Mouse (Mus musculus) embryonic facial prominence, embryonic 12.5 days (tissue): ENCODE measurements at regions not wholly inside any gene's neighbourhood (a gene's known extent, or its start where the extent isn't known, plus 50 kb on each side); places are given as distances from the start of the nearest gene placed in this dataset.

Experiments used
- ATAC-seq: fragments of 200-750 bp; cut with Nextera tagmentation; 2 replicates; pipeline ENCODE4 v1.8.0; 2017; ENCODE audit not compliant: insufficient number of reproducible peaks, insufficient read depth, low FRiP score, low TSS enrichment
- H3K27ac ChIP-seq: fragments of 300-500 bp; sonication (generic); 2 replicates; pipeline ENCODE4 v1.5.1; 2016; ENCODE audit warnings: mild to moderate bottlenecking
- H3K27me3 ChIP-seq: fragments of 300-500 bp; sonication (generic); 2 replicates; pipeline ENCODE4 v1.6.1; 2016; ENCODE audit warnings: mild to moderate bottlenecking, moderate library complexity
- H3K36me3 ChIP-seq: fragments of 300-500 bp; sonication (generic); 2 replicates; pipeline ENCODE4 v1.6.1; 2016; ENCODE audit warnings: mild to moderate bottlenecking
- H3K4me1 ChIP-seq: fragments of 300-500 bp; sonication (generic); 2 replicates; pipeline ENCODE4 v1.6.1; 2016
- H3K4me2 ChIP-seq: fragments of 300-500 bp; sonication (generic); replicated peaks from 2 replicates; pipeline ENCODE4 v1.6.1; 2016; ENCODE audit warnings: mild to moderate bottlenecking, moderate library complexity
- H3K4me3 ChIP-seq: fragments of 300-500 bp; sonication (generic); 2 replicates; pipeline ENCODE4 v1.5.1; 2016; ENCODE audit warnings: mild to moderate bottlenecking
- H3K9ac ChIP-seq: fragments of 300-500 bp; sonication (generic); 2 replicates; pipeline ENCODE4 v1.6.1; 2016; ENCODE audit warnings: mild to moderate bottlenecking, moderate library complexity
- H3K9me3 ChIP-seq: fragments of 300-500 bp; sonication (generic); 2 replicates; pipeline ENCODE4 v1.6.1; 2016; ENCODE audit warnings: mild to moderate bottlenecking, moderate library complexity
- WGBS: fragments of 180-500 bp; shearing (Covaris S2); methylation state at CpG from one replicate; pipeline ENCODE4 v1.1.7; 2016; 5-methylcytosine and 5-hydroxymethylcytosine counted together

- ATAC-seq = no peak
- H3K9me3 ChIP-seq = no peaks in the 10 kb centered on the region
- no peaks in the 10 kb centered on the region for H3K36me3 ChIP-seq
- WGBS = 5% methylated on average over 17 of the region's 17 CpGs
- H3K4me3 ChIP-seq = no peak overlapping the region
- peaks cover 5% of the 10 kb centered on the region for H3K4me1 ChIP-seq
- no peak overlapping the region for H3K4me2 ChIP-seq
- peaks cover 9% of the 10 kb centered on the region; the same call in 1 of the 2 replicates for H3K27me3 ChIP-seq
- H3K27ac ChIP-seq = no peak overlapping the region
- no peak overlapping the region for H3K9ac ChIP-seq
Observed at GRCm38 (mm10) chr2:178727930-178728793, 297.8 kb downstream of the Cdh26 start.

GRCm38 (mm10) chr2:178728794-178729120 lies 298.4 kb downstream of the Cdh26 start:
- no peak overlapping the region for H3K4me2 ChIP-seq
- peaks cover 5% of the 10 kb centered on the region for H3K4me1 ChIP-seq
- no peak overlapping the region for H3K4me3 ChIP-seq
- H3K9ac ChIP-seq = no peak overlapping the region
- H3K36me3 ChIP-seq = no peaks in the 10 kb centered on the region
- ATAC-seq = no peak
- peaks cover 9% of the 10 kb centered on the region; the same call in 1 of the 2 replicates for H3K27me3 ChIP-seq
- no peak overlapping the region for H3K27ac ChIP-seq
- no peaks in the 10 kb centered on the region for H3K9me3 ChIP-seq
- 10% methylated on average over 7 of the region's 7 CpGs for WGBS

- H3K27me3 ChIP-seq = no peaks in the 10 kb centered on the region
- no peaks in the 10 kb centered on the region for H3K9me3 ChIP-seq
- H3K9ac ChIP-seq = no peak overlapping the region
- ATAC-seq = no peak
- no peak overlapping the region for H3K4me2 ChIP-seq
- no peak overlapping the region for H3K27ac ChIP-seq
- WGBS = 4% methylated on average over 2 of the region's 2 CpGs
- H3K36me3 ChIP-seq = no peaks in the 10 kb centered on the region
- H3K4me3 ChIP-seq = no peak overlapping the region
- no peaks in the 10 kb centered on the region for H3K4me1 ChIP-seq
Observed at GRCm38 (mm10) chr2:178735099-178735498, 304.8 kb downstream of the Cdh26 start.

- no peaks in the 10 kb centered on the region for H3K36me3 ChIP-seq
- no peak overlapping the region for H3K4me2 ChIP-seq
- no peak overlapping the region for H3K27ac ChIP-seq
- no peaks in the 10 kb centered on the region for H3K27me3 ChIP-seq
- no peaks in the 10 kb centered on the region for H3K9me3 ChIP-seq
- no peak overlapping the region for H3K4me3 ChIP-seq
- 67% methylated on average over 4 of the region's 4 CpGs for WGBS
- no peak for ATAC-seq
- no peaks in the 10 kb centered on the region for H3K4me1 ChIP-seq
- H3K9ac ChIP-seq = no peak overlapping the region
Observed at GRCm38 (mm10) chr2:178744617-178745016, 314.3 kb downstream of the Cdh26 start.

GRCm38 (mm10) chr2:178745296-178746015 lies 315.1 kb downstream of the Cdh26 start:
- no peaks in the 10 kb centered on the region for H3K27me3 ChIP-seq
- WGBS = 72% methylated on average over 14 of the region's 14 CpGs
- no peak overlapping the region for H3K27ac ChIP-seq
- no peak overlapping the region for H3K9ac ChIP-seq
- no peak overlapping the region for H3K4me2 ChIP-seq
- H3K4me1 ChIP-seq = no peaks in the 10 kb centered on the region
- no peaks in the 10 kb centered on the region for H3K36me3 ChIP-seq
- no peaks in the 10 kb centered on the region for H3K9me3 ChIP-seq
- H3K4me3 ChIP-seq = no peak overlapping the region
- ATAC-seq = no peak

- WGBS = 76% methylated on average over 1 of the region's 1 CpGs
- Histone ChIP-seq H3K4me2 (no peak overlapping the region), H3K4me1 (peaks cover 15% of the 10 kb centered on the region), H3K9ac (no peak overlapping the region), H3K27ac (no peak overlapping the region), H3K4me3 (no peak overlapping the region), H3K9me3 (no peaks in the 10 kb centered on the region), H3K36me3 (no peaks in the 10 kb centered on the region), H3K27me3 (no peaks in the 10 kb centered on the region)
- ATAC-seq = no peak
Observed at GRCm38 (mm10) chr2:178751247-178751646, 320.9 kb downstream of the Cdh26 start.

GRCm38 (mm10) chr2:178758366-178758765 lies 328.0 kb downstream of the Cdh26 start:
- WGBS = 2% methylated on average over 2 of the region's 2 CpGs
- Histone ChIP-seq H3K4me3 (no peak overlapping the region), H3K9ac (no peak overlapping the region), H3K4me2 (no peak overlapping the region), H3K27me3 (no peaks in the 10 kb centered on the region), H3K9me3 (no peaks in the 10 kb centered on the region), H3K36me3 (no peaks in the 10 kb centered on the region), H3K27ac (no peak overlapping the region), H3K4me1 (peaks cover 15% of the 10 kb centered on the region)
- no peak for ATAC-seq

- H3K9me3 ChIP-seq = no peaks in the 10 kb centered on the region
- no peak overlapping the region for H3K4me2 ChIP-seq
- 69% methylated on average over 4 of the region's 4 CpGs for WGBS
- H3K9ac ChIP-seq = no peak overlapping the region
- no peaks in the 10 kb centered on the region for H3K27me3 ChIP-seq
- no peak for ATAC-seq
- no peaks in the 10 kb centered on the region for H3K36me3 ChIP-seq
- no peak overlapping the region for H3K27ac ChIP-seq
- H3K4me3 ChIP-seq = no peak overlapping the region
- H3K4me1 ChIP-seq = no peaks in the 10 kb centered on the region
Observed at GRCm38 (mm10) chr2:178768526-178768925, 338.2 kb downstream of the Cdh26 start.

- no peaks in the 10 kb centered on the region for H3K27me3 ChIP-seq
- no peak overlapping the region for H3K4me2 ChIP-seq
- H3K27ac ChIP-seq = no peak overlapping the region
- H3K4me3 ChIP-seq = no peak overlapping the region
- no peaks in the 10 kb centered on the region for H3K4me1 ChIP-seq
- H3K9me3 ChIP-seq = no peaks in the 10 kb centered on the region
- 80% methylated on average over 4 of the region's 4 CpGs for WGBS
- no peak overlapping the region for H3K9ac ChIP-seq
- no peaks in the 10 kb centered on the region for H3K36me3 ChIP-seq
- ATAC-seq = no peak
Observed at GRCm38 (mm10) chr2:178769001-178769400, 338.7 kb downstream of the Cdh26 start.

GRCm38 (mm10) chr2:178771435-178771834 lies 341.1 kb downstream of the Cdh26 start:
- Histone ChIP-seq H3K4me2 (no peak overlapping the region), H3K9me3 (no peaks in the 10 kb centered on the region), H3K4me1 (no peaks in the 10 kb centered on the region), H3K27me3 (no peaks in the 10 kb centered on the region), H3K27ac (no peak overlapping the region), H3K36me3 (no peaks in the 10 kb centered on the region), H3K9ac (no peak overlapping the region), H3K4me3 (no peak overlapping the region)
- 24% methylated on average over 1 of the region's 1 CpGs for WGBS
- no peak for ATAC-seq

- no peaks in the 10 kb centered on the region for H3K36me3 ChIP-seq
- no peaks in the 10 kb centered on the region for H3K4me1 ChIP-seq
- H3K9me3 ChIP-seq = no peaks in the 10 kb centered on the region
- WGBS = 91% methylated on average over 3 of the region's 3 CpGs
- H3K4me3 ChIP-seq = no peak overlapping the region
- no peak overlapping the region for H3K27ac ChIP-seq
- ATAC-seq = no peak
- H3K27me3 ChIP-seq = no peaks in the 10 kb centered on the region
- no peak overlapping the region for H3K4me2 ChIP-seq
- no peak overlapping the region for H3K9ac ChIP-seq
Observed at GRCm38 (mm10) chr2:178771881-178772280, 341.6 kb downstream of the Cdh26 start.
